Mouse (Mus musculus): ENCODE measurements around the gene Zbtb46.

DNA sequence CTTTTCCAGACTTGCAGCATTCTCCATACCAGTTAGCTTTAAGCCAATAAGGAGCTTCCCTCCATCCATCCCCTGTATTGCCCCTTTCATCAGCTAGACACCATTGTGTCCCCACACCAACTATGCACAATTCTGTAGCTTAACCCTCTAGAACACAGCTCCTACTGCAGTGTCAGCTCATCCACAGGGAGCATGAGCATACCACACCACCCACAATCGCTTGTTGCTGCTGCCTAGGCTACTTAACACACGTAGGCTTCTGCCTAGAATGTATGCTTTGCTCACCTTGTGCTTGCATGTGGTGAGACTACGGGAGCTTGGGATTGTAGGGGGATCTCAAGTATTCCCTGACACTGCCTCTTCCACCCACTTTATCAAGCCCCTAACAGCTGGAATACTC, 102.4 kb downstream of the Zbtb46 start:
- TF ChIP-seq CTCF (IDR thresholded peaks at IDR 0.05; ENCODE audit: control insufficient read depth, insufficient read depth, insufficient replicate concordance, low read depth, low read length) (no peak), POLR2A (IDR thresholded peaks at IDR 0.05; ENCODE audit: control insufficient read depth, low read depth, low read length) (no peak)

All from testis, adult 2 months (tissue).